Mouse (Mus musculus) ovary, postnatal 14 days (tissue): ENCODE measurements around the gene Ifi47.
"Not testable (repeated sequence)": the region's sequence is repeated elsewhere in the genome, so short reads cannot be mapped to it uniquely, and the experiment has no call there.

ENCODE experiments used
- DNase-seq: peaks from one replicate; pipeline ENCODE4 v3.0.0; 2022; ENCODE audit warnings: low spot score

The Ifi47 gene

DNA sequence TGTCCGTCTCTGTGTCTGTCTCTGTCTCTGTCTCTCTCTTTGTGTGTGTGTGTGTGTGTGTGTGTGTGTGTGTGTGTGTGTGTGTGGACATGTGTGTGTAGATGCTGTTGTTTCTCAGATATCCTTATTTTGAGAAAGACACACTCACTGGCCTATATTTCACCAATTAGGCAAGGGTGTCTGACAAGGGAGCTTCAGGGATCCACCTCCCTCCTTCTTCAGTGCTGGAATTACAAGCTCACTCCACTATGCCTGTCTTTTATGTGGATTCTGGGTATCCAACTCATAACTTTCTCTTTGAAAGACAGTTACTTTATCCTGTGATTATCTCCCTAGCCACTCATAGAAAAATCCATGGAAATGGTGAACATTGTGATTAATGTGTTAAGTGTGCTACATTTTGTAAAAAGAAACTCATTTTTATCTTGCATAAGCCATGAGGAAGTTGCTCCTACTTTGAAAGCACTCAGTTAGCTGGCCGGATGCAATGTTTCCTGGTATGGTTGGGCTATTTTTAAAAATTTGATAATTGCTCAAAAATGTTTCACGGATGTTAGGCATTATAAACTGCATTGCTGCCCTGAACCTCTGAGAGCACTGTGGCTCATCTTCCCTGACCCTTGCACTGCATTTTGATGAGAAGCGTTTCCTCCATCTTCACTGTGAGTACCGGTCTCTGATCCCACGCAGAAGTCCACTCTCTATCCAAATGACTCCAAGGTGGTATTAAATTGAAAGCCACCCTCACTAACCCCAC, at the start of gene Ifi47:
Gene Ifi47, plus strand, starts transcription at position 587 of the 757 bp plus-strand sequence.
- DNase-seq: not testable (repeated sequence)

DNA sequence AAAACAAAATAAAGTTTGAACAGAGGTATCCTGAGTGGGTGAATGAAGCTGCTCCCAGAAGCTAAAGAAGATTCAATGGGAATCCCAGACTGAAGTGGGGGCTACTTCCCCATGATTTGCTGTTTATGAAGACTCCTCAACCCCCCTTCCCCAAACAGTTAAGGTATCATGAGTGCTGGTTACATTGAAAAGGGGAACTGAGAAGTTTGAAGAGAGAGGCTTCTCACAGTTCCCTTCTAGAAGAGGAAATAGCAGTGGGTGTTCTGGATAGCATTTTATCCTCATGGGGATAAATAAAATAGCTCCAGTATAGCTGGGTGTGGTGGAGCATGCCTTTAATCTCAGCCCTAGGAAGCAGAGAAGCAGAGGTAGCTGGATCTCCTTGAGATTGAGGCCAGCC, 26.3 kb upstream of the Ifi47 start:
- not testable (repeated sequence) for DNase-seq

DNA sequence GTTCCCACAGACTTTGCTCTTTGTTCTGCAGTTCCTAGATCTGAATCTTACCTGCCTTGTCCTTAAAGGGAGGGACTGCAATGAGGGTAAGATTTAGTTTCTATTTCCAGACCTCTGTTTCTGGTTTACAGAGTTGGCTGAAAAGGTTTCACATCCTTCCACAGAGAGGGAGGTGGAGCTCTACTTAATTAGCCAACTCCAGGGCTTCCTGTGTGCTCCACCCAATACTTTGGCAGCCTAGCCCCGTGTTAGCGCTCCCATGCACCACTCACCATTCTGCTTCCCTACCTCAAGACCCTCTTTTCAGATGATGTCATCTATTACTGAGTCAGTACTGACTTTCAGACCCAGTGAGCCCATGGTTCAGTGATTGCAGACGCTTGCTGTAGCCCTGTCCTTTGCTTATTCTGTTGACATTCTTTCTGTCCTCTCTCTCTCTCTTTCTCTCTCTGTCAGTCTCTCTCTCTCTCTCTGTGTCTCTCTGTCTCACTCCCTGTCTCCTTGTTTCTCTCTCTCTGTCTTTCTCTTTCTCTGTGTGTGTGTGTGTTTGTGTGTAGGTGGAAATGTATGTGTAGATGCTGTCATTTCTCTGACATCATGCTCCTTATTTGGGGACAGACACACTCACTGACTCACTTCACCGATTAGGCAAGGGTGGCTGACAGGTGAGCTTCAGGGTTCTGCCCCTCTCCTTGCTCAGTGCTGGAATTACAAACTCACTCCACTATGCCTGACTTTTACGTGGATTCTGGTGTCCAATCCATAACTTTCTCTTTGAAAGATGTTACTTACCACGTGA, 25.1 kb upstream of the Ifi47 start, which contains the start of gene 9930111J21Rik2:
Gene 9930111J21Rik2, minus strand, starts transcription at position 150 of the 799 bp plus-strand sequence.
- DNase-seq: not testable (repeated sequence)

DNA sequence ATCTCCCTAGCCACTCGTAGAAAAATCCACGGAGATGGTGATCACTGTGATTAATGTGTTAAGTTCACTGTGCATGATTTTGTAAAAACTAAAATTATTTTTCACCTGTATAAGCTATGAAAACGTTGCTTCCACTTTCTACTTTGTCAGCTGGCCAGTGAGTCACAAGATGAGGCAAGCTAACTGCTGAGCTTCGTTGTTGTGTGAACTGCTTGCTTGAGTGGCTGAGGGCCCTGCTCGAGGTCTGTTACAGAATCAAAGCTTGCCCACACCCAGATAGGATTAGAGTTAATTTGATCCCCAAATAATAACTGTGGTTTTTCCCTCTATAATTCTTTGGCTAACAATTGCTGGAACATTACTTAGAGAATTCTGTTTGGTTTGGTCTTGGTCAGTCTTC, 24.5 kb upstream of the Ifi47 start:
- DNase-seq: not testable (repeated sequence)

DNA sequence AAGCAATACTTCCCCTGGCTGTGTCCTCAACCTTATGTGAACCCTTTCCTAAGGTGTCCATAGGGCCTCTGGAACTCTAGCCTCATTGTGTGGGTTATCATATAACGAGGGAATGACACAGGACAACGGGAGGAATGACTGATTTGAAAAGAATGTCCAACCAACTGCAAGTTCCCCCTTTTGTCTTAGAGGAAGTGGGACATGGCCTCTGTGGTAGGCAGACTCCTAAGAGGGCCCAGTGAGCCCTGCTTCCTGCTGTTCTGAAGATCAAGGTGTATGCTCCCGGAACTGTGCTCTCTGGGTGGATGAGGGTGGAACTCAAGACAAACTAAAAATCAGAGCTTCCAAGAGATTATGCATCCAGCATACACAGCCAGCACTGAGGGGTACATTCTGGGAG, 16.3 kb upstream of the Ifi47 start:
- not testable (repeated sequence) for DNase-seq

DNA sequence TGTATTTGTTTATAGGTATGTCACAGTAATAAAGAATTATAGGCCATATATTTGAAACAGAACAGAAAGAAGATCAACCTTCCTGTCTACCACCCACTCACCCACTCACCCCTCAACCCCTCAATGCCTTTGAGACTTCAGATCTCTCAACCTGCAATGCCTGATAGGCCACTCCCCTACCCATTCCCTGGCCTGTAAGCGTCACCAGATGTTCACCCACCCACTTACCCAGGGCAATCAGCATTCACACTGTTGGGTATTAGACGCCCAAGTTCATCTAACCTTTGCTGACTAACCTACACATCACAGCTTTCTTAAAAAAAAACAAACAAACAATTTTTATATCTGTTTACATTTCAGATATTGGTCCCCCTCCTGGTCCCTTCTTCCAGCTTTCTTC, 14.5 kb upstream of the Ifi47 start:
- not testable (repeated sequence) for DNase-seq

DNA sequence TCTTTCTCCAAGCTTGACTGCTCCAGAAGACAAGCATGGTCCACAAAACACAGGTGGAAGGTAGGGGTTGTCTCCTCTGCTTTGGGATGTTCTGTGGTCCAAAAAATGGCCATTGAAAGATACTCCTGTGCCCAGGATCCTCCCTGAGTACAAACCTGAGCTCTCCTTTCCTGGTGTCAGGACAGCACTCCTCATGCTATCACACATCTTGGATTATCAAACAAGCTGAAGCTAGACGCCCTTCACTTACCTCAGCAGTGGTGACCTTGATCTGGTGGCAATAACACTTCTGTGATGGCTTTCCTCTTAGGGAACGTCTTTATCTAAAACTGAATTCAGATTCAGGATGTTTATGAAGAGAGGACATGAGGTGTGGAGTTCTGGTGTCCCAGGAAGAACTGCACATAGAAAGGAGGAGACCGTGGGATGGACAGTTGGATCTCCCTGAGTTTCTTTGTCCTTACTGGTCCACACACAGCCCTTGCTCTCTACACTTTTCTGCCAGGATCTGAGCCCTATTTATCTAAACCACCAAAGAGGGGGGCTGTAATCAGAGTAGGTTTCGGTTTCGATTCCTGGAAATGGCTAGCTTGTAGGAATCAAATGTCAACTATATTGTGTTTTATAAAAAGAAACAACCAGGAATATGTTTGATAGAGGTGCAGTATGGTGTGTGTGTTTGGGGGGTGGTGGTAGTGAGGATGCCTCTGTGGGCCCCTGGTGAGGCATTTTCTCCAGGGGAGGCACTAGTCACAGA, 12.5 kb upstream of the Ifi47 start, which contains the start of gene Tgtp2:
Gene Tgtp2, minus strand, starts transcription at position 494 of the 757 bp plus-strand sequence.
- DNase-seq: not testable (repeated sequence)

DNA sequence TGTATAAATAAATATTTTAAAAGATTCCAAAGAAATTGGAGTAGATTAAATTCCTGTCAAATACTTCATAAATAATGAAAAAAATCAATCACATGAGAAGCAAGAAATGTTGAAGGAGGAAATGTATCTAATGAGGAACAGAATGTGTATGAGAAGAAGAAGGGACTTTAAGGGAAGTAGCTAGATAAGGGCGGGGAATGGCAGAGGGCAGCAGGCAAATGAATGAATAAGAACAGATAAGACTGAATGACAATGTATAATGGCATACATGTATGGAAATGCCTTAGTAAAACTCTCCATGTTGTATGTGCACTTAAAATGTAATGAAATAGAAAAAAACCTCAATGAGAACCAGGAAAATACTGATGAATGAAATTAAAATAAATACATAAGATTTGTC, 8.0 kb upstream of the Ifi47 start:
- no peak for DNase-seq

DNA sequence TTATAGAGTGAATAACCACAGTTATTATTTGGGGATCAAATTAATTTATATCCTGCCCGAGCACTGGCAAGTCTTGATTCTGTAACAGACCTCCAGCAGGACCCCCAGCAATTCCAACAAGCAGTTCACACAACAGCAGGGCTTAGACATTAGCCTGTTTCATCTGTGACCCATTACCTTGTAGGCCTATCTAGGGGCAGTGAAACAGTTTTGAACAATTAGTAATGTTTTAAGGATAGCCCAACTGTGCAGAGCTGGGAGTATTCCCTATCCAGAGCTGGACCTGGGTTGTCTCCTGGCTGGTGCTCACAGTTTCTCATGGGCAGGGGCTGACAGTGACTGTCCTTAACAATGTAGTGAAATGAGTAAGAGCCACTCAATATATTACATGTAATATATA, 625 bp downstream of the Ifi47 start:
- no peak for DNase-seq

DNA sequence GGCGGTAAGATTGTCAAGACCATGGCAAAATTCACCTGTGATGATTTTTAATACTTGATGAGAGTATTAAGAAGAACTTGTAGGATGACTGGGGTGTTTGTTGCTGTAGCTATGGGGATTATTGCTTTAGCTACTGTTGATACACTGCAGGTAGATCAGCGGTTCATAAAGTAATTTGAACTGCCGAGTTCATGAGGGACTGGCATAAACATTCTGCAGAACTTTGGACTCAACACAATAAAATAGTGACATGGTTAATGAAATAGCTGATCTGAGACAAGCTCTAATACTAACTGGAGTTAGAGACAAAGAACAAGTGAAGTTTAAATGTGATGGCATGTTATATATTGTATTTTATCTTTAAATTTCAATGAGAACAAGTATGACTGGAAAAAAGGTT, 2.3 kb downstream of the Ifi47 start:
- DNase-seq: no peak

DNA sequence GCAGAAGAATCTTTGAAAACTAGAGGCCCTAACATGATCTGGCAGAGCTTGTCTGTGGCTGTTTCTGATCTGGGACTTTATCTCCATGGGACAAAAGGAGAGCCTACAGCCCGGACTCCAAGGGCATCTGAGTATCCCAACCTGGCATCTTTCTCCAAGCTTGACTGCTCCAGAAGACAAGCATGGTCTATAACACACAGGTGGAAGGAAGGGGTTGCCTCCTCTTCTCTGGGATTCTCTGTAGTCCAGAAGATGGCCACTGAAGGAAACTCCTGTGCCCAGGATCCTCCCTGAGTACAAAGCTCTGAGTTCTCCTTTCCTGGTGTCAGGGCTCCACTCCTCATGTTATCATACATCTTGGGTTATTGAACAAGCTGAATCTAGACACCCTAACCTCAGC, 4.2 kb downstream of the Ifi47 start:
- no peak for DNase-seq

DNA sequence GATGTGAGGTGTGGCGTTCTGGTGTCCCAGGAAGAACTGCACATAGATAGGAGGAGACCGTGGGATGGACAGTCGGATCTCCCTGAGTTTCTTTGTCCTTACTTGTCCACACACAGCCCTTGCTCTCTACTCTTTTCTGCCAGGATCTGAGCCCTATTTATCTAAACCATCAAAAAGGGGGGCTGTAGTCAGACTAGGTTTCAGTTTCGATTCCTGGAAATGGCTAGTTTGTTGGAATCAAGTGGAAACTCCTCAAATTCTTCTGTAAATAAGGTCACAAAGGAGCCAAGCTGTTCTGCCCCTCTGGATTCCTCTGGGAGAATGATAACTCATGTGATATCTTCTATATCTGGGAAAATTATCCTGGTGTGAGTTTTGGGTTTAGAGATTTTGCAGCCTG, 5.0 kb downstream of the Ifi47 start:
- no peak for DNase-seq

DNA sequence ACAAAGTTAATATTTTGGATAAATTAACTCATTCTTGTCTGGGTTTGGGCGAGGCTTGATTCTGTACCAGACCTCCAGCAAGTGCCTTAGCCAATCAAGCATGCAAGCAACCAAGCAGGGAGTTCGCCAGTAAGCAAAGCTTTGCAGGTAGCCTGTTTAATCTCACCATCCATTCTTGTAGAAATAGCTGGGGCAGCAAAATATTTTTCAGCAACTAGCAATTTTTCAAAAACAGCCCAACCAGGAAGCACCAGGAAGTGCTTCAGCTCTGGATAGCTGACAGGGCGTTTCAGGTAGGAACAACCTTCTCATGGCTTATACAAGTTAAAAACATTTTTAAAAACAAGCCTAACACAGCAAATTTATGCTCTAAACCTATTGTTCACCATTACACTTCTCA, 5.5 kb downstream of the Ifi47 start:
- DNase-seq: no peak

DNA sequence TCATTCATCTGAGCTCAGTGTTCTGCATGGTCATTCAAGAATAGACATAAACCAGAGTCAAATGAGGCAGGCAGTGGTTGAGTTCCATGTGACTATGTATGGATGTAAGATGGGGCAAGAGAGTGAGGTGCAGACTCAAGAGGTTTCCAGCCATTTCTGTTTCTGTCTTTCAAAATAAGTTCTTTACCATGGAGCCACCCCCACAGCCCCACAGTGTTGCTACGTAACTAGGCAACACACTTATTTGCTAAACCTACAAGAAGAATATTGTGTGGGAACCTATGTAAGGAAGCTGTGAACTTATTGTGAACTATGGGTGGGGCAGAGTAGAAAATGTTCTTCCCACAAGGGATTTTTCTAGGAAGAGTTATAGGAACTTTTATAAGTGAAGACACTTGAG, 6.8 kb downstream of the Ifi47 start:
- no peak for DNase-seq

DNA sequence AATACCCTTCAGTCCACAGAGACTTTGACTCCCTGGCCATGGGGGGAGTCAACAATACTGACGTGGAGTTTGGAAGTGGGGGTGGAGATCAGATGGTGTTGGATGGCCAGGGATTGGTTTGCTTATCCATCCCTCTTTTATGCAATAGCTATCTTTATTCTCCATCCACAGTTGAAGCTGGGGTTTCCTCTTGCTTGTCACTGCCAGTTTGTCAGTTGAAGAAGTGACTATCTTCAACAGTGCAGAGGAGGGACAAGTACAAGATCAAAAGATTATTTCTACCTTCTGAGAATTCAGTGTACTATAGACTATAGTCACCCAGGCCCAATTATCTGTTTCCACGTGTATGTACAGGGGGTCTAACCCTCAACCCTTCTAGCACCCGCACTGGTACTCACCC, 7.4 kb downstream of the Ifi47 start:
- DNase-seq: no peak

DNA sequence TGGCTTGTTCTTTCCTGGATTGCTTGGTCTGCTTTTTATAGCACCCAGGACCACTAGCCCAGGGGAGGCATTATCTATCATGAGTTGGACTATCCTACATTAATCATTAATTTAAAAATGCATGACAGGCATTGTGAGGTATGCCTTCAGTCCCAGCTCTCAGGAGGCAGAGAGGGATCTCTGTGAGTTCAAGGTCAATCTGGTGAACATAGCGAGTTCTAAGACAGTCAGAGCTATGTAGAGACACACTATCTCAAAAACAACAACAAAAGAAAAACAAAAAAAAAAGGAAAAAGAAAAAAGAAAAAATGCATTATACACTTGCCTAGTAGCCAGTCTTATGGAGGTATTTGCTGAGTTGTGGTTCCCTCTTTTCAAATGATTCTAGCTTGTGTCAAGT, 8.0 kb downstream of the Ifi47 start:
- DNase-seq: no peak

DNA sequence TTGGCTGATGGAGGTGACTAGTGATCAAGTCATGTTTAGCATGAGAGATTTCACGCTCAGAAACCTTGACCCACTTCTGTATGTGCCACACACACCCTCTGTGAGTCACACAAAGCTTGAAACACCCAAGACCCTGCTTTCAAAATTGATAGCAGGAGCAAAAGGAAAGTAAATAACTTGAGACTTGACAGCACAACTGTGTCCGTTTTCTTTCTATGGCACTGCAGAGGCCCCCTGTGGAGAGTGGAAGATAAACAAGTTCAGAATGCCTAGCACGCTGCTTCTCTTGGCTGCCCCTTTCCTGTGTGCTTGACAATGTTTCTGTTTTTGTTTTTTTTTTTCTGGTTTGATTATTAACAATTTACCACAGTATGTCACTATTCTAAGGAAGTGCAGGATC, 8.5 kb downstream of the Ifi47 start:
- no peak for DNase-seq

DNA sequence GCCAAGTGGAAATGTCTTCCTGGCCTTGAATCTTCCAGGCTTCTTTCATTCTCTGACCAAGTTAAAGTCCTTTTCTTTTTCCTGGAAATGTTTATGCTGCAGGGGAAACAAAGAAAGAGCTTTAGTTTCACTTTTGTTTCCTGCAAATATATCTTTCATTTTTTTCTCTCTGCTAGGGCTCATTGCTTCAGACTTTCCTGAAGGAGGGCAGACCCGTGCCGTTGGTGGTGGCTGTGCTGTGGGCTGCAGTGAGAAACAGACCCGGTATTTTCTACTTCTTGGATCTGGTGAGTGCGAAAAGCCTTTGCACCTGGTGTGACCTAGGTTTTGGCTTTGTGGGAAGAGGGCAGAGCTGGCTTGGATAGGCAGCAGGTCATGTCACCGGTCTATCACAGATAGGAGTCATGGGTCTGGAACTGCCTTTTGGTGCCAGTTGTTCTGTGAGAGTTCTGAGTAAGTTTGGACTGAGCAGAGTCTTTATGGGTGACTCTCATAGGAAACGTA, 10.5 kb downstream of the Ifi47 start:
- DNase-seq: no peak

DNA sequence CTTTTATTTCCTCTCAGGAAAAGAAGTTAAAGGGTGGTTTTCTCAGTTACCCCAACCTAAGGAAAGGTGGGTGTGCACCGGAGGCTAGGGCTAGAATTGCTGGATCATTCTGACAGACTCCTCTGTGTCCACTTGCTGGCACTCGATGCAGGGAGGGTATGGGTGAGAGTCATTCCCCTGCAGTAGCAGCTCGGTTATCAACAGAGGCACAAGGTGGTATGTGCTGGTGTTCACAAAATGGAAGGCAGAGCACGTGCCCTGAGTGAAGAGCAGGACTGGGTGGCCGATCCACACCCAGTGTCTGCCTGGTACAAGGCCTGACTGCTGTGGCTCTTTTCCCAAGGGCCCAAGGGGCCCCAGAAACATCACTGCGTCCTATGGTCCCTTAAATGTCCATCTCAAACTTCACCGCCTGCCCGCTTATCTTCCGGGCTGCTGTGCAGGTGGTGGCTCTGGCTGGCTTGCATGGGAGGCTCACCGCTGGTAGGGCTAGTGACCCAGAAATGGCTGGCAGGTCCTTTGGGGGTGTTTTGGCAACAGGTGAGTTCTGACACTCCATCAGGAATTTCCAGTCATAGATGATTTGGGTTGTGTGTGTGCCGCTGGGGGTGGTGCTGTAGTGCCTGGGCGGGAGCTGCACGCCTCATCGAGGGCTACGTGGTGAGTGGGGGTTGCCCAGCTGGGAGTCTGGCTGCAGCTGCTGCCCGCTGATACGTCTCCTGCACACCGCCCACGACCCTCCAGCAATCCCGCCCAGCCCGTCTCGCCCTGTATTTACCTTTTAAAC, 11.6 kb downstream of the Ifi47 start:
- DNase-seq: no peak

DNA sequence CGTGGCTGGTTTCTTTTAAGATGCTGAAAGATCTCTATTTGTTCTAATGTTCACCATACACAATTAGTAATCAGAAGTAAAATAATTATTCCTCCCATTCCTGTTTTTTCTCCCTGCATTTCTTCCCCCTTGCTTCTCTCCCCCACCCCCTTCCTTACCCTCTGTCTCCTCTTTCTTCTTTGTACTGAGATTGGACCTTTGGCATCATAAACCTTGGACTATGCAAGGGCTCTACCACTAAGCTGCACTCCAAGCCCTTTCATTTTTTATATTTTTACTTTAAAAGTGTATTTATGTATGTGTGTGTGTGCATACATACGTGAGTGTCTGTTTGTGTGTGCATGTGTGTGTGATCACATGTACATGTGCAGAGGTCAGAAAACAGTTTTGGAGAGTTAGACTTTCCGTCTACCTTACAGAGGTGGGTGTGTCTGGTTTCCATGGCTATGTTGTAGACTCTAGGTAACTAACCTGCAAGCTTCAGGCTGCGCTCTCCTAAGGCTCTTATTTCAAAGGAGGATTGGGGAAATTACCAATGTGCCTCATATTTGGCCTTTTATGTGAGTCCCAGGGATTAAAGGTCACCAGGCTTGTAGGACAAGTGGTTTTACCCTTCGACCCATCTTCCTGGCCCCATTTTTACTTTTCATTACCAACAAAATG, 12.7 kb downstream of the Ifi47 start:
- no peak for DNase-seq
